Mouse (Mus musculus) ES-Bruce4 (cell line): ENCODE results near the gene C2cd4a.

Experiments
- CTCF ChIP-seq: IDR thresholded peaks from one replicate; pipeline ENCODE4 v1.8.1; 2011; ENCODE audit warnings: low read depth, low read length
- EP300 ChIP-seq: IDR thresholded peaks from 2 replicates; pipeline ENCODE4 v1.6.1; 2011; ENCODE audit warnings: low read depth, low read length; ENCODE audit not compliant: insufficient read depth

GRCm38 (mm10) chr9:67786311-67786710, 45.8 kb downstream of the C2cd4a start:
- TF ChIP-seq CTCF: no peak
- no peak for TF ChIP-seq EP300
